ENCODE assay signal across 7 mouse cellular contexts in genomic region chr10:82047597-82048459, GRCm38 (mm10). TPM values are rescaled to one million over a fixed set of nuclear protein-coding genes. Genes with fewer than 3 reads are reported as not detected.
A peak's percentile ranks its signal among the peaks of the same experiment; 100 is the strongest.
DNase-seq lines count a peak whose midpoint lies in the region; ATAC-seq lines count a peak whose summit lies in the region.

TSS of gene Zfp873 (plus strand) at chr10:82048123.

- peaks cover 34% of the 10 kb centered on the region for H3K36me3 ChIP-seq in limb, embryonic 10.5 days
- H3K36me3 ChIP-seq in midbrain, embryonic 13.5 days = peaks cover 27% of the 10 kb centered on the region

- H3K27me3 ChIP-seq in limb, embryonic 10.5 days (ENCODE audit: low read depth, poor library complexity, severe bottlenecking) = no peaks in the 10 kb centered on the region
- H3K27me3 ChIP-seq in midbrain, embryonic 13.5 days = no peaks in the 10 kb centered on the region

- peak; percentile 97 for ATAC-seq in granulocyte monocyte progenitor cell, adult 5-6 weeks (replicated peaks; ENCODE audit: poor library complexity, severe bottlenecking)
- peak; percentile 99 for ATAC-seq in midbrain, embryonic 13.5 days

- H3K4me1 ChIP-seq in limb, embryonic 10.5 days = peaks cover 4% of the 10 kb centered on the region
- H3K4me1 ChIP-seq in midbrain, embryonic 13.5 days (replicated peaks) = peaks cover 9% of the 10 kb centered on the region; the same call in 1 of the 2 replicates

- peak within 1 kb of the TSS; percentile 58 for H3K4me2 ChIP-seq in midbrain, embryonic 13.5 days (replicated peaks)

- peaks cover 29% of the 10 kb centered on the region; the same call in 1 of the 2 replicates for H3K9me3 ChIP-seq in limb, embryonic 10.5 days (replicated peaks)
- peaks cover 44% of the 10 kb centered on the region for H3K9me3 ChIP-seq in midbrain, embryonic 13.5 days

- peak within 1 kb of the TSS; percentile 97 for H3K27ac ChIP-seq in limb, embryonic 10.5 days
- H3K27ac ChIP-seq in midbrain, embryonic 13.5 days = peak within 1 kb of the TSS; percentile 97

- H3K4me3 ChIP-seq in limb, embryonic 10.5 days = peak within 1 kb of the TSS; percentile 74
- H3K4me3 ChIP-seq in midbrain, embryonic 13.5 days (replicated peaks) = peak within 1 kb of the TSS; percentile 68

- 11% methylated on average over 35 of the region's 35 CpGs for WGBS in limb, embryonic 10.5 days
- 10% methylated on average over 35 of the region's 35 CpGs for WGBS in midbrain, embryonic 13.5 days

- DNase-seq in adrenal gland, postnatal 10 days = peak; percentile 94
- peak; percentile 89 for DNase-seq in embryo, embryonic 9.5 days (ENCODE audit: extremely low spot score)
- DNase-seq in kidney, adult 11 months = peak; percentile 94
- DNase-seq in limb, embryonic 10.5 days (ENCODE audit: low spot score) = peak; percentile 89
- DNase-seq in spleen, adult 12 weeks (ENCODE audit: low spot score) = peak; percentile 78

- H3K9ac ChIP-seq in midbrain, embryonic 13.5 days (replicated peaks) = peak within 1 kb of the TSS; percentile 89

RNA-seq across cellular contexts. Expression of gene Zfp873, which starts in this region (rescaled TPM):
- total RNA-seq in adrenal gland, postnatal 10 days (2021) = 10 to 100 TPM in 1 of 2 experiments, 1 to 10 TPM in 1; 5.6 to 10.1 TPM
- total RNA-seq in granulocyte monocyte progenitor cell, adult 5-6 weeks (2014; fragmentation: Nextera tagmentation) = 6.0 and 13.9 TPM in 2 replicates
- 4.6 and 6.2 TPM in 2 replicates for total RNA-seq in granulocyte monocyte progenitor cell, adult 5-6 weeks (2017)
- polyA plus RNA-seq in limb, embryonic 10.5 days (2016; fragmentation: Nextera tagmentation; extraction: Ambion mirVana) = 16.3 and 20.2 TPM in 2 replicates
- polyA plus RNA-seq in midbrain, embryonic 13.5 days (2015; fragmentation: Nextera tagmentation; extraction: Ambion mirVana) = 18.1 and 18.3 TPM in 2 replicates

Comparison
In these comparisons a context has a peak if more than half of its experiments do, and no peak if none do; other contexts are left out.
1. Peak in every context shown above with its lines: DNase-seq, ATAC-seq, H3K4me3 ChIP-seq and H3K27ac ChIP-seq.